In the genomic region with DNA sequence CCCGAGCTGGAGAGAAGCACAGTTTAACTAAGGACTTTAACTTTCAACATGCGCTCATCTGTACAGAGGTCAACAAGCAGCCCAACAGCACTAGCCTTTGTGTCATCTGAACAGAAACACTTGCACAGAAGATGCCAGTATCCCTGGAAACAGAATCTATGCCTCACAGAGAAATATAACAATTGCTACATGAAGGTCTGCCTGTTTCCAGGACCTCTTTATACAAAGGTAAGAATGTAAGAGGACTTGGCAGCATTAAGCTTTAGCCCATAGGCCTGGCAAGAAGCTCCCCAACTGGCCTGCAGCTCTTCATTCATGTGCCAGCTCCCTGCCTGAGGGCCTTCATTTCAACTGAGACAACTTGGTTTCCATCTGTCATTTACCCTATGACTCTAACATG, we compare ENCODE assay signal across 17 mouse cellular contexts. TPM values are rescaled to one million over a fixed set of nuclear protein-coding genes. Genes with fewer than 3 reads are reported as not detected.
"Had no signal": no experiment of that assay in that cellular context is flagged by ENCODE, and none has a peak within 500 bp of the region (broad histone marks: within the 10 kb centered on the region; RNA-seq: fewer than 3 reads in every experiment).

No protein-coding gene starts in this region.

- H3K9ac ChIP-seq: kidney, embryonic 15.5 days; limb, embryonic 12.5 days; liver, embryonic 13.5 days; liver, postnatal 0 days; lung, embryonic 15.5 days; midbrain, embryonic 13.5 days; neural tube, embryonic 13.5 days had no signal

- H3K27ac ChIP-seq: kidney, embryonic 15.5 days; left cerebral cortex, adult 2 months; limb, embryonic 12.5 days; liver, embryonic 13.5 days; lung, embryonic 15.5 days; macrophage; midbrain, embryonic 13.5 days; neural tube, embryonic 13.5 days had no signal

- H3K4me1 ChIP-seq: kidney, embryonic 15.5 days; limb, embryonic 12.5 days; liver, embryonic 13.5 days; lung, embryonic 15.5 days; megakaryocyte, embryonic 14.5 days; midbrain, embryonic 13.5 days; neural tube, embryonic 13.5 days had no signal

- DNase-seq: kidney, postnatal 14 days; liver; liver, embryonic 13.5 days; liver, postnatal 0 days; lung, postnatal 14 days; right cerebral cortex, postnatal 25 days; thymus, postnatal 36 days had no signal

- H3K4me2 ChIP-seq: kidney, embryonic 15.5 days; limb, embryonic 12.5 days; liver, embryonic 13.5 days; lung, embryonic 15.5 days; midbrain, embryonic 13.5 days; neural tube, embryonic 13.5 days had no signal

- H3K9me3 ChIP-seq: kidney, embryonic 15.5 days; limb, embryonic 12.5 days; liver, embryonic 13.5 days; lung, embryonic 15.5 days; midbrain, embryonic 13.5 days; neural tube, embryonic 13.5 days had no signal

- H3K27me3 ChIP-seq: kidney, embryonic 15.5 days; limb, embryonic 12.5 days; liver, embryonic 13.5 days; lung, embryonic 15.5 days; megakaryocyte, embryonic 14.5 days; midbrain, embryonic 13.5 days; neural tube, embryonic 13.5 days had no signal

- H3K4me3 ChIP-seq: kidney, embryonic 15.5 days; left cerebral cortex, adult 2 months; limb, embryonic 12.5 days; liver, embryonic 13.5 days; lung, embryonic 15.5 days; megakaryocyte, embryonic 14.5 days; midbrain, embryonic 13.5 days; neural tube, embryonic 13.5 days had no signal

- H3K36me3 ChIP-seq: kidney, embryonic 15.5 days; limb, embryonic 12.5 days; liver, embryonic 13.5 days; lung, embryonic 15.5 days; midbrain, embryonic 13.5 days; neural tube, embryonic 13.5 days had no signal

- ATAC-seq: liver, postnatal 0 days; midbrain, embryonic 13.5 days had no signal

RNA-seq across cellular contexts. Expression of a gene that starts 26.9 kb away (rescaled TPM):
- total RNA-seq: monocyte, adult 5-6 weeks had no signal
- polyA plus RNA-seq: macrophage; thymus, postnatal 0 days had no signal
